Mouse (Mus musculus) heart, adult 2 months (tissue): ENCODE results near the gene Ptpn13. TPM values are rescaled to one million over a fixed set of nuclear protein-coding genes. Genes with fewer than 3 reads are reported as not detected.

Experiments
- DNase-seq, 2 experiments: peaks; one replicate each; pipeline ENCODE4 v3.0.0; 2021
- H3K27ac ChIP-seq: fragments of 200-600 bp; 2 replicates; pipeline ENCODE4 v1.8.1; 2022
- H3K27me3 ChIP-seq: fragments of 200-500 bp; 2 replicates; pipeline ENCODE4 v1.6.1; 2012; ENCODE audit warnings: mild to moderate bottlenecking, low read length, inconsistent platforms, mixed read lengths; ENCODE audit not compliant: control insufficient read depth, insufficient read depth
- H3K36me3 ChIP-seq: fragments of 200-500 bp; 2 replicates; pipeline ENCODE4 v1.6.1; 2012; ENCODE audit warnings: low read length, inconsistent platforms; ENCODE audit not compliant: control insufficient read depth, insufficient read depth
- H3K4me1 ChIP-seq: fragments of 200-500 bp; 2 replicates; pipeline ENCODE4 v1.6.1; 2011; ENCODE audit warnings: low read length; ENCODE audit not compliant: control insufficient read depth, insufficient read depth
- H3K4me3 ChIP-seq: fragments of 200-600 bp; 2 replicates; pipeline ENCODE4 v1.8.1; 2022
- H3K79me2 ChIP-seq: fragments of 200-500 bp; replicated peaks from 2 replicates; pipeline ENCODE4 v1.6.1; 2012; ENCODE audit warnings: mild to moderate bottlenecking, inconsistent platforms, low read length, moderate library complexity, mixed read lengths; ENCODE audit not compliant: control insufficient read depth, insufficient read depth
- H3K9ac ChIP-seq: fragments of 200-500 bp; 2 replicates; pipeline ENCODE4 v1.6.1; 2012; ENCODE audit warnings: low read depth, mild to moderate bottlenecking, control low read depth, inconsistent platforms, low read length, mixed read lengths
- CTCF ChIP-seq: fragments of 200-600 bp; IDR thresholded peaks from 2 replicates; pipeline ENCODE4 v1.8.1; 2022; ENCODE audit warnings: antibody characterized with exemption, mild to moderate bottlenecking, moderate library complexity
- EP300 ChIP-seq: fragments of 200-500 bp; IDR thresholded peaks from 2 replicates; pipeline ENCODE4 v1.6.1; 2011; ENCODE audit warnings: low read depth, low read length, control low read depth; ENCODE audit not compliant: insufficient read depth
- POLR2A ChIP-seq: fragments of 200-500 bp; IDR thresholded peaks from 2 replicates; pipeline ENCODE4 v1.6.1; 2011; ENCODE audit warnings: mild to moderate bottlenecking, low read depth, low read length, control low read depth; ENCODE audit not compliant: insufficient read depth
- WGBS: fragments of 180-500 bp; shearing (Covaris S2); methylation state at CpG from one replicate; pipeline ENCODE4 v1.1.7; 2018; 5-methylcytosine and 5-hydroxymethylcytosine counted together
- intact Hi-C: fragments of 180-260 bp; cut with DNase I; formaldehyde crosslinking; loops from one replicate; pipeline ENCODE4 v1.15.1; 2025
- polyA plus RNA-seq: library from polyadenylated mRNA; depleted of rRNA; stranded (reverse); fragments of >200 nt; gene quantifications from 2 replicates; pipeline ENCODE4 v1.2.3, GENCODE M21; 2012; rRNA removed
- total RNA-seq, 2 experiments: library from RNA; stranded (reverse); gene quantifications; 2 replicates each; pipeline ENCODE4 v1.2.3; 2021

Gene Ptpn13
- total and polyA plus RNA-seq, 3 experiments: 2.1 to 5.8 (median 5.3) TPM

DNA sequence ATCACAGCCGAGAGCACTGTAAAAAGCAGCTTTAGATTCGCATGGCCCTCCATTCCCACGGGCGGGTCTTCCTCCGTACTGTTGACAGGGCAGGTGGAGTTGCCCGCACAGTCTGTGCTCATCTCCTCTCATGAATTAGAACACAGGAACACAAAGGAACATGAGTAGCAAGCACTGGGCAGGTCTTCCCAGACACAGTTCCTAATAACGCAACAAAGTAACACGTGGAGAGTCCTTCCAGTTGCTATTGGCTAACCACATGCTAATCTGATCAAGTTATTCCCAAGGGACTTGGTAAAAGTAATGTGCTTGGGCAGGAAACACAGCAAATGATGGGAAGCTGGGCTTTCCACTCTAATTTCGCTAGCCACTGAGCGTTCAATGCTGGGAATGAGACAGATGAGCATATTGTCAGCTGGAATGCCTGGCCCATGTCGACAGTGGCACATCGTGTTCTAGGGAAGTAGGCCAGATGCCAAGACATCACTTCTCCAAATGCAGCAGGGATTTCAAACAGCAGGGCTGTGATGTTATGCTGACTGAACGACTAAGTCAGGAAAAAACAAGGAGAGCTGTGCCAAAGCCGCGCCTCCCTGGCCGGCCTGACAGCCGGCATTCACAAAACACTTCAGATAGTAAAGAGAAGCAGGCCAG is 204.2 kb downstream of the Ptpn13 start, which contains the start of gene Slc10a6:
Gene Slc10a6, minus strand, starts transcription at position 293 of the 654 bp plus-strand sequence.
- Histone ChIP-seq H3K4me3 (peak within 1 kb of the TSS; percentile 61), H3K79me2 (no peaks in the 10 kb centered on the region), H3K9ac (peak within 1 kb of the TSS; percentile 41), H3K27me3 (no peaks in the 10 kb centered on the region), H3K27ac (peak within 1 kb of the TSS; percentile 86), H3K4me1 (peaks cover 22% of the 10 kb centered on the region), H3K36me3 (peaks cover 8% of the 10 kb centered on the region)
- DNase-seq: peak; percentile 87 to 93
- peak; percentile 100 for TF ChIP-seq EP300
- TF ChIP-seq CTCF: no peak
- peak; percentile 68 for TF ChIP-seq POLR2A
- WGBS: 8% methylated on average over 17 of the region's 17 CpGs
- intact Hi-C loops: no loop called here

DNA sequence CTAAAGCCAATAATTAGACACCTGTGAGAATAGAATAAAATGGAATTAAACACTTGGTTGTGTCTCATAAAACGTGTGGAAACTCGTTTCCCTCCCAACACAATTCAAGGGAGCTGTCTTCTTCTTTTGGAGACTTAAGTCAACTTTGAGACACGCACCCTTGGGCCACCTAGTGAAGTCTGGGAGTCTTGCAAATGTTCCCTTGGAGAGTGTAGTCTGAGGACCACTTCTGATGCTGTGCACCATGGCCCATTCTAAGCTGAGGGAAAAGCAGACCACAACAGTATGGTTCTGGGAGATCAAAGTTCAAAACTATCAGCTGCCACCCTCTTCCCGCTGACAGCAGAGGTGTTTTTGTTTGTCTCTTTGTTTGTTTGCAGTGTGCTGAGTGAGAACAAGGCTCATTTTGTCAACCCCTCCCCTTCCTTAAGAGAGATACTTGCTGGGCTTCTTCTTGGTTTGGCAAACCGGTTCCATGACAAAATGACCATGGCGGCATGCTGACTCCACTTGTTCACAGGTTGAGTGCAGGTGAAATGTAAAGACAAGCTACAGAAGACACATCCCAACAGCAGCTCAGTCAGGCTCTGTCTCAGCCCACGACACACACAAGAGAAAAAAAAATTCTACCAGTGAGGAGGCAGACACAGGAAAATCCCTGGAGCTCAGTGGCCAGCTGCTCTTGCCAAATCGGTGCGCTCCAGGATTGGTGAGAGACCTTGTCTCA is 205.0 kb downstream of the Ptpn13 start:
- peaks cover 16% of the 10 kb centered on the region for H3K4me1 ChIP-seq
- H3K27ac ChIP-seq: peak overlapping the region; percentile 86
- intact Hi-C loops: no loop called here
- H3K36me3 ChIP-seq: peaks cover 8% of the 10 kb centered on the region
- no peak for TF ChIP-seq CTCF
- TF ChIP-seq EP300: no peak
- TF ChIP-seq POLR2A: no peak
- peak overlapping the region; percentile 22 for H3K9ac ChIP-seq
- H3K4me3 ChIP-seq: peak overlapping the region; percentile 61
- peak in 1 of 2 experiments; percentile 46 for DNase-seq
- 48% methylated on average over 9 of the region's 9 CpGs for WGBS
- no peaks in the 10 kb centered on the region for H3K79me2 ChIP-seq
- H3K27me3 ChIP-seq: no peaks in the 10 kb centered on the region

DNA sequence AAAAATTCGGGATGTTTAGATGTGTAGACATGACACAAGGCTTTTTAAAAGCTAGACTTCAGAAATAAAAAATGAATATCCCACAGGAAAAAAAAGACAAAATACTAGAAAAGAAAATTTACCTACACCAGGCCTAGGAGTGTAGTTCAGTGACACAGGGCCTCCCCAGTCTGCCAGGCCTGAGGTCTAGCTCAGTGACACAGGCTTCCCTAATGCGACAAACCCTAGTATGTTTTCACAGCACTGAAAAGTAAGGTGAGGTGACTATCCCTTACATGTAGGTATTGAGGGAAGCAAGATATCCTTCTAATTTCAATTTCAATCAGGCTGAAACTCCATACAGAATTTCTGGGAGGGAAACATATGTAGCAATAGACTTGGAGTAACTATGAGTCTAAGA is 212.2 kb downstream of the Ptpn13 start:
- Histone ChIP-seq H3K79me2 (no peaks in the 10 kb centered on the region), H3K27ac (no peak overlapping the region), H3K27me3 (no peaks in the 10 kb centered on the region; the same call in 1 of the 2 replicates), H3K36me3 (no peaks in the 10 kb centered on the region), H3K4me1 (no peaks in the 10 kb centered on the region), H3K4me3 (no peak overlapping the region), H3K9ac (no peak overlapping the region)
- TF ChIP-seq EP300: no peak
- TF ChIP-seq CTCF: no peak
- no peak for TF ChIP-seq POLR2A
- WGBS: 92% methylated on average over 2 of the region's 2 CpGs
- intact Hi-C loops: no loop called here
- no peak for DNase-seq

DNA sequence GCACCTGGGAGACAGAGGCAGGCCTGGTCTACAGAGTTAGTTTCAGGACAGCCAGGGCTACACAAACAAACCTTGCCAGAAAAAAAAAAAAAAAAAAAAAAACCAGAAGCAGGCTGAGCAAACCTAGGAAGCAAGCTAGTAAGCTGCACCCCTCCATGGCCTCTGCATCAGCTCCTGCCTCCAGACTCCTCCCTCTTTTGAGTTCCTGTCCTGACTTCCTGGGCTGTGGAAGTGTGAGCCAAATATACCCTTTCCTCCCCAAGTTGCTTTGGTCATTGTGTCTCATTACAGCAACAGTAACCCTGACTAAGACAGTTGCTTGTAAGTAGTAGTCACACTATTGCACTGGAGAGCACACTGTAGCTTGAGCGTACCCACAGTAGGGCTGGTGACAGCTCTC is 219.2 kb downstream of the Ptpn13 start:
- Histone ChIP-seq H3K27me3 (no peaks in the 10 kb centered on the region; the same call in 1 of the 2 replicates), H3K36me3 (no peaks in the 10 kb centered on the region), H3K9ac (no peak overlapping the region), H3K4me1 (peaks cover 1% of the 10 kb centered on the region), H3K4me3 (no peak overlapping the region), H3K27ac (no peak overlapping the region), H3K79me2 (no peaks in the 10 kb centered on the region)
- no peak for DNase-seq
- WGBS: 90% methylated on average over 1 of the region's 1 CpGs
- TF ChIP-seq CTCF: no peak
- TF ChIP-seq EP300: no peak
- no peak for TF ChIP-seq POLR2A
- intact Hi-C loops: no loop called here

DNA sequence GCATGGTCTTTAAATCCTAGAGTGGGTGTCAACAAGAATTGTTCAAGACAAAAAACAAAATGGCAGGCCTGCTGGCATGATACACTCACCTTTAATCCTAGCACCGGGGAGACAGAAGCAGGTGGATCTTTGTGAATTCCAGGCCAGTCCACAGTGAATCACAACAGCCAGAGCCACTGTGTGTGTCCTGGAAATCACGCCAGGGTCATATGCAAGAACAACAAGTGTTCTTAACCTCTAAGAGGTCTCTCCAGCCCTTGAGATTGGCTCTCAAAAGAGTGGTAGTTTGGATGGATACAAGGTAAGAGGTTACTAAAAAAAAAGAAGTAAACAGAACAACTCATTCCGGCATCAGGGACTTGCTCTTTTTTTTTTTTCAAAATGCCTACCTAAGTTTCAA is 222.3 kb downstream of the Ptpn13 start:
- Histone ChIP-seq H3K27me3 (no peaks in the 10 kb centered on the region), H3K4me3 (no peak overlapping the region), H3K9ac (no peak overlapping the region), H3K36me3 (no peaks in the 10 kb centered on the region), H3K4me1 (peaks cover 1% of the 10 kb centered on the region), H3K79me2 (no peaks in the 10 kb centered on the region), H3K27ac (no peak overlapping the region)
- TF ChIP-seq POLR2A (no peak), CTCF (no peak), EP300 (no peak)
- DNase-seq: no peak
- intact Hi-C loops: no loop called here
- WGBS: 89% methylated on average over 3 of the region's 3 CpGs

Other genes with a start within 250 kb of the Ptpn13 start
- 10 to 100 TPM; 25.7 to 32.0 TPM for gene Mapk10, start 213.9 kb upstream of the Ptpn13 start, total RNA-seq
- gene Mapk10, start 213.9 kb upstream of the Ptpn13 start, polyA plus RNA-seq: 5.8 and 14.6 TPM in 2 replicates
- 1 to 10 TPM; 6.3 to 8.3 TPM for gene Slc10a6, start 204.2 kb downstream of the Ptpn13 start, total RNA-seq
- gene Slc10a6, start 204.2 kb downstream of the Ptpn13 start, polyA plus RNA-seq: 3.9 and 4.1 TPM in 2 replicates
- gene 1700016H13Rik, start 230.8 kb downstream of the Ptpn13 start, total RNA-seq: not detected
- 0.20 and 0.29 TPM in 2 replicates for gene 1700016H13Rik, start 230.8 kb downstream of the Ptpn13 start, polyA plus RNA-seq